Mouse (Mus musculus) forebrain, embryonic 13.5 days (tissue): ENCODE data around the gene Foxo1. TPM values are rescaled to one million over a fixed set of nuclear protein-coding genes. Genes with fewer than 3 reads are reported as not detected.

ENCODE experiments used
- ATAC-seq: fragments of 200-750 bp; cut with Nextera tagmentation; 2 replicates; pipeline ENCODE4 v1.8.0; 2017
- H3K27ac ChIP-seq: fragments of 300-500 bp; sonication (generic); 2 replicates; pipeline ENCODE4 v1.5.1; 2015; ENCODE audit warnings: inconsistent platforms, mild to moderate bottlenecking, moderate library complexity
- H3K27me3 ChIP-seq: fragments of 300-500 bp; sonication (generic); 2 replicates; pipeline ENCODE4 v1.6.1; 2015; ENCODE audit warnings: mild to moderate bottlenecking, inconsistent platforms
- H3K36me3 ChIP-seq: fragments of 300-500 bp; sonication (generic); 2 replicates; pipeline ENCODE4 v1.6.1; 2015; ENCODE audit warnings: mild to moderate bottlenecking, inconsistent platforms; ENCODE audit not compliant: poor library complexity, severe bottlenecking
- H3K4me1 ChIP-seq: fragments of 300-500 bp; sonication (generic); 2 replicates; pipeline ENCODE4 v1.6.1; 2015; ENCODE audit warnings: inconsistent platforms
- H3K4me2 ChIP-seq: fragments of 300-500 bp; sonication (generic); 2 replicates; pipeline ENCODE4 v1.6.1; 2015; ENCODE audit warnings: inconsistent platforms, mild to moderate bottlenecking, moderate library complexity
- H3K4me3 ChIP-seq: fragments of 300-500 bp; sonication (generic); 2 replicates; pipeline ENCODE4 v1.5.1; 2015; ENCODE audit warnings: mild to moderate bottlenecking, inconsistent platforms
- H3K9ac ChIP-seq: fragments of 300-500 bp; sonication (generic); 2 replicates; pipeline ENCODE4 v1.6.1; 2015; ENCODE audit warnings: mild to moderate bottlenecking, inconsistent platforms
- H3K9me3 ChIP-seq: fragments of 300-500 bp; sonication (generic); replicated peaks from 2 replicates; pipeline ENCODE4 v1.6.1; 2016; ENCODE audit warnings: inconsistent platforms
- WGBS: fragments of 180-500 bp; shearing (Covaris S2); methylation state at CpG from one replicate; pipeline ENCODE4 v1.1.7; 2015; 5-methylcytosine and 5-hydroxymethylcytosine counted together
- polyA plus RNA-seq: library from polyadenylated mRNA; unstranded; fragments of >200 nt; fragmentation: Nextera tagmentation; extraction: Ambion mirVana; gene quantifications from 2 replicates; pipeline ENCODE4 v1.2.1, GENCODE M21; 2015

Foxo1 gene
- polyA plus RNA-seq, 1 experiment from 2014 or later = 1.9 TPM

GRCm38 (mm10) chr3:52253656-52254461 lies 14.3 kb upstream of the Foxo1 start:
- ATAC-seq = no peak
- Histone ChIP-seq H3K36me3 (no peaks in the 10 kb centered on the region), H3K4me1 (peaks cover 8% of the 10 kb centered on the region), H3K4me3 (no peak overlapping the region), H3K9ac (no peak overlapping the region), H3K27ac (no peak overlapping the region), H3K9me3 (no peaks in the 10 kb centered on the region), H3K4me2 (no peak overlapping the region), H3K27me3 (peaks cover 2% of the 10 kb centered on the region; the same call in 1 of the 2 replicates)
- 20% methylated on average over 14 of the region's 14 CpGs for WGBS

- ATAC-seq = no peak
- no peak overlapping the region for H3K4me3 ChIP-seq
Observed at GRCm38 (mm10) chr3:52254496-52254895, 13.6 kb upstream of the Foxo1 start.

GRCm38 (mm10) chr3:52257782-52258441 lies 10.2 kb upstream of the Foxo1 start:
- peak; percentile 85 for ATAC-seq

More at GRCm38 (mm10) chr3:52254496-52254895, 13.6 kb upstream of the Foxo1 start:
- no peak overlapping the region for H3K9ac ChIP-seq
- WGBS = 0% methylated on average over 2 of the region's 2 CpGs
- no peak overlapping the region for H3K4me2 ChIP-seq
- no peak overlapping the region for H3K27ac ChIP-seq
- H3K9me3 ChIP-seq = no peaks in the 10 kb centered on the region
- H3K36me3 ChIP-seq = no peaks in the 10 kb centered on the region
- H3K4me1 ChIP-seq = peaks cover 8% of the 10 kb centered on the region
- peaks cover 2% of the 10 kb centered on the region; the same call in 1 of the 2 replicates for H3K27me3 ChIP-seq

GRCm38 (mm10) chr3:52258532-52258931 lies 9.6 kb upstream of the Foxo1 start:
- Histone ChIP-seq H3K9me3 (no peaks in the 10 kb centered on the region), H3K27ac (no peak overlapping the region), H3K27me3 (peaks cover 11% of the 10 kb centered on the region; the same call in 1 of the 2 replicates), H3K4me2 (no peak overlapping the region), H3K36me3 (no peaks in the 10 kb centered on the region), H3K9ac (no peak overlapping the region), H3K4me1 (peaks cover 8% of the 10 kb centered on the region), H3K4me3 (no peak overlapping the region)
- no peak for ATAC-seq
- 36% methylated on average over 3 of the region's 3 CpGs for WGBS

More at GRCm38 (mm10) chr3:52257782-52258441, 10.2 kb upstream of the Foxo1 start:
- Histone ChIP-seq H3K9me3 (no peaks in the 10 kb centered on the region), H3K27me3 (peaks cover 11% of the 10 kb centered on the region; the same call in 1 of the 2 replicates), H3K4me1 (peaks cover 8% of the 10 kb centered on the region), H3K36me3 (no peaks in the 10 kb centered on the region), H3K4me3 (peak overlapping the region; percentile 6; the same call in 1 of the 2 replicates), H3K27ac (no peak overlapping the region), H3K9ac (no peak overlapping the region; the same call in 1 of the 2 replicates), H3K4me2 (peak overlapping the region; percentile 48)
- 11% methylated on average over 18 of the region's 18 CpGs for WGBS

- H3K27me3 ChIP-seq = peaks cover 35% of the 10 kb centered on the region
- peak; percentile 34; the same call in 1 of the 2 replicates for ATAC-seq
- 44% methylated on average over 13 of the region's 13 CpGs for whole genome bisulfite sequencing
Observed at GRCm38 (mm10) chr3:52262431-52263161, 5.5 kb upstream of the Foxo1 start.

GRCm38 (mm10) chr3:52264354-52264753 lies 3.8 kb upstream of the Foxo1 start:
- Histone ChIP-seq H3K4me3 (no peak overlapping the region), H3K27ac (no peak overlapping the region), H3K9ac (no peak overlapping the region), H3K27me3 (peaks cover 46% of the 10 kb centered on the region), H3K9me3 (no peaks in the 10 kb centered on the region), H3K4me1 (peaks cover 19% of the 10 kb centered on the region), H3K4me2 (no peak overlapping the region), H3K36me3 (no peaks in the 10 kb centered on the region)
- ATAC-seq = no peak
- 78% methylated on average over 8 of the region's 8 CpGs for WGBS

More at GRCm38 (mm10) chr3:52262431-52263161, 5.5 kb upstream of the Foxo1 start:
- Histone ChIP-seq H3K36me3 (no peaks in the 10 kb centered on the region), H3K27ac (no peak overlapping the region), H3K4me1 (peaks cover 19% of the 10 kb centered on the region), H3K9me3 (no peaks in the 10 kb centered on the region), H3K4me2 (no peak overlapping the region), H3K9ac (no peak overlapping the region), H3K4me3 (no peak overlapping the region)

- H3K27ac ChIP-seq = no peak overlapping the region
- peak overlapping the region; percentile 95 for H3K4me2 ChIP-seq
- H3K9me3 ChIP-seq = no peaks in the 10 kb centered on the region
- H3K4me3 ChIP-seq = peak overlapping the region; percentile 77; the same call in 1 of the 2 replicates
- H3K4me1 ChIP-seq = peaks cover 32% of the 10 kb centered on the region
- no peaks in the 10 kb centered on the region for H3K36me3 ChIP-seq
- H3K27me3 ChIP-seq = peaks cover 59% of the 10 kb centered on the region
- WGBS = 10% methylated on average over 17 of the region's 17 CpGs
- no peak for ATAC-seq
- H3K9ac ChIP-seq = no peak overlapping the region
Observed at GRCm38 (mm10) chr3:52266606-52267160, 1.5 kb upstream of the Foxo1 start.

GRCm38 (mm10) chr3:52267293-52267651 lies 864 bp upstream of the Foxo1 start:
- no peak for ATAC-seq
- H3K9me3 ChIP-seq = no peaks in the 10 kb centered on the region

GRCm38 (mm10) chr3:52268487-52268736 lies 276 bp downstream of the Foxo1 start:
- Histone ChIP-seq H3K4me2 (peak overlapping the region; percentile 95), H3K4me3 (peak overlapping the region; percentile 77), H3K27ac (no peak overlapping the region), H3K9ac (peak overlapping the region; percentile 75), H3K9me3 (no peaks in the 10 kb centered on the region), H3K36me3 (no peaks in the 10 kb centered on the region), H3K4me1 (peaks cover 32% of the 10 kb centered on the region), H3K27me3 (peaks cover 63% of the 10 kb centered on the region)
- under 1% methylated on average over 26 of the region's 40 CpGs for WGBS
- no peak for ATAC-seq

More at GRCm38 (mm10) chr3:52267293-52267651, 864 bp upstream of the Foxo1 start:
- peak overlapping the region; percentile 75 for H3K9ac ChIP-seq
- H3K4me3 ChIP-seq = peak overlapping the region; percentile 77
- no peaks in the 10 kb centered on the region for H3K36me3 ChIP-seq
- H3K27me3 ChIP-seq = peaks cover 63% of the 10 kb centered on the region
- peak overlapping the region; percentile 95 for H3K4me2 ChIP-seq
- WGBS = 1% methylated on average over 15 of the region's 15 CpGs
- H3K27ac ChIP-seq = no peak overlapping the region
- peaks cover 32% of the 10 kb centered on the region for H3K4me1 ChIP-seq

GRCm38 (mm10) chr3:52268737-52269513 lies 789 bp downstream of the Foxo1 start:
- Histone ChIP-seq H3K9ac (peak overlapping the region; percentile 75), H3K27me3 (peaks cover 63% of the 10 kb centered on the region), H3K36me3 (no peaks in the 10 kb centered on the region), H3K27ac (no peak overlapping the region), H3K9me3 (no peaks in the 10 kb centered on the region), H3K4me2 (peak overlapping the region; percentile 95), H3K4me3 (peak overlapping the region; percentile 77), H3K4me1 (peaks cover 32% of the 10 kb centered on the region)
- peak; percentile 28 for ATAC-seq
- under 1% methylated on average over 87 of the region's 89 CpGs for WGBS
